Mouse (Mus musculus) mature B cell (primary cell): ENCODE results near the gene Fchsd2.

Experiments
- in situ Hi-C: fragments of 300-500 bp; cut with MboI; formaldehyde crosslinking; loops from 2 replicates; pipeline ENCODE4 v1.14.3; 2019

The Fchsd2 gene

DNA sequence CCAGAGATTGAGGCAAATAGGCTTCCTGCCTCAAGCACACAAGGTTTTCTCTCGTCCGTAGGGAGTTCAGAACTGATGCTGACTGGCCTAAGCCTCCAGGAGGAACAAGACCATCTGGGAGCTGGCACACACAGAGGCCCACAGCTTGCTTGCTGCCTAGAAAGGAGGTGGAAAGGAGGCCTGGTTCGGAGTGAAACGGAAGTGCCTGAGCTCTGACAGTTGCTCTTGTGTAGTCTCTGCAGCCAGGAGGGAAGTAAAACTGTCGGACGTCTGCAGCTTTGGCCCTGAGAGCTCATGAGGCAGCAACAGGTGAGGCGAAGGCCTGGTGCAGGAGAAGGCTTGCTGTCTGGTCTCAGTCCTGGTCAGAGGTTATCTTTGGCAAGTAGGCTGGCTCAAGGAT lies at the start of gene Fchsd2:
TSS of gene Fchsd2 (plus strand) at position 246 of the 400 bp plus-strand sequence.
- in situ Hi-C loops = no loop called here

DNA sequence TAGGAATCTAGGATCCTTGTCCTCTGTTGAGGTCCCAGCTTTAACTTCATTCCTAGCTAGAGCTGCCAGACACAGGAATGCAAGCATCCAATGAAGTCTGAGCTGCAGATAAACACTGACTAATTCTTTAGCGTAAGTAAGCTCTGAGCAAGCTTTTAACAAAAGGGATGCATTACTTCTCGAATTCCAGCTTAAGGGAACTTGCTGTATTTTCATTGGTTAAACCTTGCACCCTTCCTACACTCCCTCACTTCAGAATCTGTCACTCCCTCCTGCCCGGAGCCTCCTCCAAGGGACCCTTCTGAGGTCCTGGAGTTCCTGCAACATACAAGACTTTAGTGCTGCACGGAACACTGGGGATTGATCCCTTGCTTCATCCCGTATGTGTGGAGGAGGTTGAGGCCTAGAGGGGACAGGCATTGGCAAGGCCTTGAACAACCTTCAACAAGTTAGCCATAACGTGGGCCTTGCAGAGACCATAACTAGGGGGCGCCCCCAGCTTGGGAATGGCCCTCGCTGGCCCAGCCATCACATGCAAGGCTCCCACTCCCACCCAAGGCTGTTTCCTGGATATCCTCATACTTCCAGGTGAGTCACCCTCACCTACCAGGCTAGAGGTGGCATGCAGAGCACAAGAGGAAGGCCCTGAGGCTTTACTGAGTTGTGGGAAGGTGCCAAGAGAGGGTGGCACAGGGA lies 48.7 kb upstream of the Fchsd2 start:
- in situ Hi-C loops = no loop called here

DNA sequence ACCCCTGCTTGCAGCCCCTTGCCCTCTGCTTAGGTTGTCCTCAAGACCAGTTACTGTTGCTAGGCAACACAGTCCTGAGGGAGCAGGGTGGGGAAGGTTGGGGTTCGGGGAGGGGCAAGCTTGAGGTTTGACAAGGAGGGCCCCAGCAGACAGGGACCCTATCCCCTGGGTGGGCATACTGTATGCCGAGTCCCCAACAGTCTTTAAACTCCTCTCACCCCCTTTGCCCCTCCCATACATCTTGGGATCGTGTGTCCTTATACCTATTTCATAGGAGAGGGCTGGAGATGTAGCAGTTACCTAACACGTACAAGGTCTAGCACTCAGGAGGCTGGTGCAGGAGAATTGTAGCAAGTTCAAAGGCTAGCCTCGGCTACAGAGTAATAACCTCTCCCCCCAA lies 44.4 kb upstream of the Fchsd2 start:
- in situ Hi-C loops = no loop called here

DNA sequence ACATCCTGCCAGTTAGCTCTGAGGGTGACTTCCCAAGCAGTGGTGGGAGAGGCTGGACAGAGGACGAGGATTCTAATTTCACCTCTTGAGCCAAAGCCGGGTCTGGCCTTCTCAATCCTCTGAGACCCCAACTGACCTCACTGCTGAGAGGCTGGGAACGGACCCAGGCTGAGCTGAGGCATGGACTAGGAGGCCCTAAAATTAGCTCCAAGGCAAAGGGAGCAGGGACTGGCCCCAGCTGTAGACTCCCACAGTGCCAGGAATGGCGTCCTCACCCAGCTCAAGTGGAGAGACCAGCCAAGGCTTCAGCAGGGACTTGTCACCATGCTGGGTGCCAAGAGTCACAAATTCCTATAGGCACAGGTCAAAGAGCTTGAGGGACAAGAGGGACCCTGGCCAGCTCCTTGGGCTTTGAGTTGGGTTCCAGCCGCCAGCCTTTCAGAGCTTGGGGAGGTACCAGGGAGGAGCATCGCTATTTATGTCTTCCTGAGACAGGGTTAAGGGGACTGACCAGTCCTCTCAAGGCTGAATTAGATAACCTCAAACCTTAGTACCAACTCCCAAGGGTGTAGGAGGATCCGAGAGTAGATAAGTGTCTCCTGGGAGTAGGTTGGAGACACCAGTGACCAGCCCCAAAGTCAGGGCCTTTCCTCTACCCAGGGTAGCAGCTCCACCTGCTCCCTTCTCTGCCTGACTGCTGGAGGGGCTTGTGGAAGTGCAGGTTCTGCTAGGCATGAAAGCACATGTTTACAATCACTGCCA lies 43.2 kb upstream of the Fchsd2 start:
- in situ Hi-C loops = no loop called here

DNA sequence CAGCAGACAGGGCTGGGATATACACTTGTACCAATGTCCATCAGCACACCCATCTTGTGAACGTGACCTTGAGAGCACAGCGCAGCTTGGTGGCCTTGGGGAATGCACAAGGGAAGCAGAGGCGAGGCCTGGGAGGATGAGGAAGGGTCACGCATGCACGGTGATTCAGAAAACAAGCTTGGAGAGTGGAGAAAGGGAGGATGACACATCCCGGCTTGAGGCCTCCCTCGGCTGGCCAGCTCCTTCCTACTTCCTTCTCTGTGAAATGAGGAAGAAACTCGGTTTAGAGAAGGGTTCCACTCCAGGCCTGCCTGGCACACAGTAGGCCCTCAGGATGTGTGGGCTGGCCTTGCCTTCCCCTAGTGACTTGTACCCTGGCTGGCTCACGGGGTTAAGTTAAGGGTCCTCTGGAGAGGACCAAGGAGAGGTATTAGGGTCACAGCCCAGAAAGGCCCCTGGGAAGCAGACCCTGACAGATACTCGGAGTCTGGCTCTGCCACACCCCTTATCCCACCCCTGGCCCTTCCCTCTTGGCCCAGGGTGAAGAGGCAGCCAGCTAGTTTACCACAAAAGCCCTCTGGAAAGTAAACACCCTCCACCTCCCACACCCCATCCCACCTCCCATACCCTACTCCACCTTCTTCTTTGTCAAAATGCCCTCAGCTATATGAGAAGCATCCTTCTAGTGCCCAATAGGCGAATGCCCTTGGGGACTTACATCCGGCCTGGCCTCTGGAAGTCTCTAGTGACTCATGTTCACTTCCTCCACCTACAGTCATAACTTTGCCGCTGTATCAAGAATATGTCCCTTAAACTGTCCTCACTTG lies 41.7 kb upstream of the Fchsd2 start:
- in situ Hi-C loops = no loop called here

DNA sequence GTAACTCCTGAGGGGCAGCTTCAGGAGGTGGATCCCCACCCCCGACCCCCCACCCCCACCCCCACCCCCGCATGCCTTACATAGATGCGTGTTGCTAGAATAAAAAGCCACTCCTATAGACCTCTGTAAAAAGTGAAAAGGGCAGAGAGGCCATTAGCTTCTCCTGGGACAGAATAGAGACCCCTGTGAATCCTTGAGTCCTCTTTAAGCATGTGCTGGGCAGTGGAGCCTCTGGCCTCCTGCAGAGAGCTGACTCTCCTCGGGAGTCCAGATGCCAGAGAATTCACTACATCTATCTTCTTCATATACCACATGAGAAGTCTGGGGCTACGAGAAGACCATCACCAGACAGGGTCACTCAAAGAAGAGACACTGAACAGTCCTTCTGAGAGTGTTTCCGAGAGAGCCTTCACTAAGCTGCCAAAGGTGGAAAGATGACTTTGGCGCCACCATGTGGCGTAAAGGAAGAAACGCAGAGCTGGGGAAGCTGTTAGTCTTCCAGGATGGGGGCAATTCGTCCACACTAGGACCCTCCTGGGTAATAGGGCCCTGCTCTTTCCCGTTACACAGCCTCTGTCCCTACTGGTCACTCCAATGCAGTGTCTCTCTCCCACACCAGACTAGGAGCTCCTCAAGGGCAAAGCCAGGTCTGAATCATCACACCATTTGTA lies 41.0 kb upstream of the Fchsd2 start:
- in situ Hi-C loops = no loop called here

DNA sequence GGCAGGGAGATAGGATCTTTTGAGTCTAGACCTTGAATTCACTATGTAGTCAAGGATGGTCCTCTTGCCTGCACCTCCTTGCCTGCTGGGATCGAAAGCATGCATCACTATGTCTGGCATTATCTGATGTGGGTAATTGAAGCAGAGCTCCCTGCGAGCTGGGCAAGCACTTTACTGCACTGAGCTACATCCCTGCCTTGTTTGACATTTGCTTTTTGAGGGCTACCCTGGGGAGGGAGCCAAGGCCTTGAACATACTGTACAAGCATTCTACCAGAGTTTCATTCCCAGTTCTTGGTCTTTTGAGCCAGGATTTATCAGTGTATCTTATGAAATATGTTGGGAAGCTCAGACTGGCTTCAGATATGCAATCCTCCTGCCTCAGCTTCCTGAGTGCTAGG lies 39.5 kb upstream of the Fchsd2 start:
- in situ Hi-C loops = no loop called here

DNA sequence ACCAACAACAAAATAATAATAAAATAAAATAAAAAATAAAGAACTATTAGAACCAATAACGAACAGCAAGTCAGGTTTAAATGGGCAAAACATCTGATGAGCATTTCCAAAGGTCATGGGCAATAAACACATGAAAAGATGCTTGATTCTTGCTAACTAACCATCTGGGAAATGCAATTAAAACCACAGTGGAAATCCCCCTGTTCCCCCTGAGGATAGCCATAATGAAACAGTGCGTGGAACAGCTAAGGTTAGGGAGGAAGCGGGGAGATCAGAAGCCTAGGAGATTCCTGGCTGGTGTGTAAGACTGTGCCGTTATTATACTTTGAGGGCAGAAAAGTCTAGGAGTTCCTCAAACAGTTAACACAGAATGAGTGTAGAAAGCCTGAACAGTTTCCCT lies 35.4 kb upstream of the Fchsd2 start:
- in situ Hi-C loops = no loop called here

DNA sequence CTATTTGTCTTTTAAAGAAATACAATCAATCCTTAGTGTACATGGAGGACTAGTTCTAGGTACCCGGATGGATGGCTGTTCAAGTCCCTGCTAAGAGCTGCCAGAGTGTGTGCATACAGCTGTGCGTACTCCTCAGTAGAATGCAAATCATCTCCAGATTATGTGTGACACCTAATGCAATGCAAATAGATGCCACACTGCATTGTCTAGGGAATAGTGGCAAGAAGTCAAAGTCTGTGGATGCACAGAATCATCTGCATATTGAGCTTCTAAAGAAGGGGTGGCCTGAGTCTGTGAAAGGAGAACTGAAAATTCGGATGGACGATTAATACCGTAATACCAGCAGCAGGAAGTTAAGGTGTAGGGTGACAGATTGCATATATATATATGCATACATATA lies 33.5 kb upstream of the Fchsd2 start:
- in situ Hi-C loops = no loop called here

DNA sequence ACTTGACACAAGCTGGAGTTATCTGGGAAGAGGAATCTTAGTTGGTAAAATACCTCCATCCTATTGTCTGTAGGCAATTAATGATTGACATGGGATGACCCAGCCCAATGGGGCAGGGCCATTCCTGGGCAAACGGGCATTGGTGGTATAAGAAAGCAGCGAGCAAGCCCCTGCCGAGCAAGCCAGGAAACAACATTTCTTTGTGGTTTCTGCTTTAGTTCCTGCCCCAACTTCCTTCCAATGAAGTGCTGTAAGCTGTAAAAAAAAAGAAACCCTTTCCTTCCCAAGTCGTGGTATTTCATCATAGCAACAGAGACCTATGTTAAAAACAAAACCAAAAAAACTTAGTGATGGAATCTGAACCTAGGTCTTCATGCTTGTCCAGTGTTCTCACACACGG lies 32.2 kb upstream of the Fchsd2 start:
- in situ Hi-C loops = no loop called here

DNA sequence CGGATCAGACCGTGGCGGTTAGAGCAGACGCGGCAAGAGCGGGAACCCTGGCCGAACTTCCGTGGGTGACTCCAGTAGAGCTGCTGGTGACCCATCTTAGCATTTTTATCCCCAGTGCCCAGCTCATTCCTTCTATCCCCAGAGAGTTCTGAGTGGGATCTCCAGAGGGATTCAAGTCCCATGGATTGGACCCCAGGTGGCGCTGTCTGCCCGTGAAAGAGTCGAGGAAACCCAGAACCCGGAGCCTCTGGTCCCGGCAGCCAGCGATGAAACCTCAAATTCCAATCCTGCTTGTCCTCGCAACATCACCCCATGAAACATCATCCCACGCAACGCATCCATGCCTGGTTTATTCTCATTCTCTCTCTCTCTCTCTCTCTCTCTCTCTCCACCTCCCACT lies 31.3 kb upstream of the Fchsd2 start:
- in situ Hi-C loops = no loop called here

DNA sequence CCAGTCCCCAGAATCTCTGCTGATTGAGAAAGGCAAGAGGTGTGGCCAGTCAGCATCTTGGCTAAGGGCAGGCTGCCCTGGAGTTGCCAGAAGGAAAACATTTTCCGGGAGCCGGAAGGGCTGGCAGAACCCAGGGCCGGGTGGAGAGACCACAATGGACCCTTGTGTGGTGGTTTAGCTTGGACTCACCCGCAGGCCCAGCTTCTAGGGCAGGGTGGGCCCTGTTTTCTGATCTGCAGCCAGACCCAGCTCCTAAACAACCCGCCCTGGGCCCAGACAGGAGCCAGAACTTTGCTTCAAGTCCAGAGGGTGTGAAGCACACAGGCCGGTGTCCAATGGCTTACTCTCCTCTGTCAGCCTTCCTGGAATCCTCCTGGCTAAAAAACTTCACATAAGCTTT lies 30.4 kb upstream of the Fchsd2 start:
- in situ Hi-C loops = no loop called here

DNA sequence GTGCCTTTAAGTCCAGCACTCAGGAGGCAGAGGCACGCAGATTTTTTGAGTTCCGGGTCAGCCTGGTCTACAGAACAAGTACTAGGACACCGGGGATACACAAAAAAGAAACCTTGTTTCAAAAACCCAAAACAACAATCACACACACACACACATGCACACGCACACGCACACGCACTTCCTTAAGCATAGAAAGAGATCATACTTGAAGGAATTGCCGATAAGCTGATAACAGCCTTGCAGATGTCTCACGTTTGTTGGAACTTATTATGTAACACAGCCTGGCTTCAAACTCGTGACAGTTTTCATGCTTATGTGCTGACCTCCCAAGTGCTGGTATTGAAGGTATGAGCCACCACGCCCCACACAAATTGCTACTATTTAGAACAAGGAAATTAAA lies 29.1 kb upstream of the Fchsd2 start:
- in situ Hi-C loops = no loop called here

DNA sequence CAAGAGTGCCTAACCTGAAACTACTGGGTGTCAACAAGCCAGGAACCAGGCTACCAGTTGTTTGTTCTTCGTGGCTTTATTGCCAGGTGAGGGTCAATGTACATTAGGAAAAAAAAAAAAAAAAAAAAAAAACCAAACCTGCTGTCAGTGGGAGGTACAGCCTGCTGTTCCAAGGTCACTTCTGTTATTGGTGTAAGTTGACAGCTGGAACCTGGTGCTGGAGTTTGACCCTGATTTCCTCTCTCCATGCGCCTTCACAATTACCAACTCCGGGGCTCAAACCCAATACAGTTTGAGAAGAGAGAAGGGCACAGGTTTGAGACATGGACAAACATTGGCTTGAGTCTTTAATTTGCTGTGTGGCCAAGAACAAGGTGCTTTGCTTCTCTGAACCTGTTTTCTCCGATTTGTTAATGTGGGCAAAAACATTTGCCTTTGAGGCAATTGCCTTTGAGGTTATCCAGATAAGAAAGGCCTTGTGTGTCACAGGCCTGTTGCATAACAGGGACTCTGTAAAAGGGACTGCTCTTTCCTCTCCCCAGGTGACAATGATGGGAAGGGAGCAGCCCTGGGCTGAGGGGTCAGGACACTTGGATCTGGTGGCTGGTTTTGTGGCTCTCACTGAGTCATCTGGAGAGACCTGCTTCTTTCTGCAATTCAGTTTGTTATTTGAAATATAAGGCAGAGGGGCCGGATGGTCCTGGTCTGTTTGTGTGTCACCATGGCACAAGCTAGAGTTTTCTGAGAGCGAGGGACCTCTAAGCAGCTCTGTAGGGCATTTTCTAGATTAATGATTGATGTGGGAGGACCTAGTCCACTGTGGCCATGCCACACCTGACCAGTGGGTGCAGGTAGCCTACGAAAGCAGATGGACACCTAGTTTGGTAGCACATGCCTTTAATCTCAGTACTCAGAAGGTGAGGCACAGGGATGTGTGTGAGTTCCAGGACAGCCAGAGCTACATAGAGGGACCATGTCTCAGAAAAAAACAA lies 27.7 kb upstream of the Fchsd2 start:
- in situ Hi-C loops = no loop called here

DNA sequence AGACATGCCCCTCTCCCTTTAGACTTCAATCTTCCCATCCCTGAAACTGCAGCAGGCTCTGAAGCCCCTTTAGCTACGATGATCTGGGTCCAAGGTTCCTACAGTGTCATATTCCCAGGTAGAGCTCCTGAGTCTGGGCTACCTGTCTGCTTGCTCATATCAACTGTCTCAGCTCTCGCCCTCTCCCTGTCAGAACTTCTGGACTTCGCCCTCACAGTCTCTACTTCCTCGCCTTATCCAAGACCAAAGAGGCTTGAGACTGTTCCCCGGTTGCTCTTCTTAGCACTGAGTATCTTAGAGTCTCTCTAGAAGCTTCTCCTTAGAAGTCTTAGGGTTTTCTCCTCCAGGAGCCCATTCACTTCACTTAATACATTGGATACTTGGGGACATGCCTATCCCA lies 26.7 kb upstream of the Fchsd2 start:
- in situ Hi-C loops = no loop called here

DNA sequence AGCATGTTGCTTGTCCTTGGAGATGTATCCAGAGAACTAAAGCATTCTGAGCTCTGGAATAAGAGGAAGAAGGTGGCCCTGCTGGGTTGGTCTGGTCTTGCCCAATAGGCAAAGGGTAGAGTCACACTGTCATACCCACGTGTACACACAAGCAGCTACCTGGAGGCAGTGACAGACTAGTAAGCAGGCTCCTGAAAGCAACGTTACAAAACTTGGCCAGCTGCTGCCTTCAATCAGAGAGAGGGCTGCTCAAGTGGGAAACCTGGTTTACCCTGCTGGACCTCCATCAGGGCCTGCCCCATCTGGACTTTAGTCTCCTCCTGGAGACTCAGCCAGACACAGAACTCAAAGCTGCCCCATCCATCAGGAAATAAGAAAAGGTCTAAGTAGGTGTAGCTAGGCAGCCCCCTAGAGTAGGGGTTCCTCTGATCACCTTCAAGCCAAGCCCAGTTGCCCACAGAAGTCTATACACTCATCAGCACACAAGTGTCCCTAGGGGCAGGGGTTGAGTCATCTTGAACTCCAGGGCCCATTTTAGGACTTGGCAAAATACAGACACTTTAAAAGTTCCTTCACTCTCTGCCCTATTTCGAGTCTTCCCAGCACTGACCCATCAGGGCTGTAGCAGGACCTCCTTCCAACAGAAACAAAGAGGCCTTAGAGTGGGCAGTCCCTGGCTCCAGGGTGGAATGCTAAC lies 25.9 kb upstream of the Fchsd2 start:
- in situ Hi-C loops = no loop called here

DNA sequence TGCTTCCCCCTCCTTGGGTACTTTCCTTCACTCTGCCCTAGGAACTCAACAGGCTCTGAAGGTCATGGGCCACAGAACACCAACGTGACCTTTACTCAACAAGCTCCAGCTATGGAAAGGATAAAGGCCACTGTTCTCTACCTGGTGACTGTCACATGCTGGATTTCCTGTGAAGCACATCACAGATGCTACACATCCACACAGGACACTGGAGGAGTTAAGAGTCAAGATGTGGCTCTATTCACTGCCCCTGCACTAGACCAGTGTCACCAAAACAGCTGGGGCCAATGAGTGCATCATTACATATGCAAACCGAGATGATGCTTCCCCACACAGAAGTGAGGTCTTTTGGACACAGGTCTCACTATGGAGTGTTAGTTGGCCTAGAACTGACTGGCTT lies 25.1 kb upstream of the Fchsd2 start:
- in situ Hi-C loops = no loop called here

DNA sequence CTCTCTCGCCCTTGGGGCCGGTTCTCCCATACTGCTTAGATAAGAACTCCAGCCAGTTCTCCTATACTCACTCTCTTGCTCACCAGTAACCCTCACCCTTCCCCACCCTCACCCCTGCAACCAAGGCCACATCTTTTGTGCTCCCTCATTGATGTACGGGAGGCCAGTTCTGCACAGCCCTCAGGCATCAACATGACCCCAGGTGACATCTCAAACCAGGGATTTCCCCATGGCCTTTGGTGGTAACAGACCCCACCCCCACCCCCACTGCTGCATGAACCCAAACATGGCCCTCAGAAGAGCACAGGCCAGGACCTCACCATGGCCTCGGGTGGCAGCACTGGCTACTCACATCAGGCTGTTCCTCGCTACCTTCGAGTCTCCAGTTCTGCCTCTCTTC lies 23.4 kb upstream of the Fchsd2 start:
- in situ Hi-C loops = no loop called here

DNA sequence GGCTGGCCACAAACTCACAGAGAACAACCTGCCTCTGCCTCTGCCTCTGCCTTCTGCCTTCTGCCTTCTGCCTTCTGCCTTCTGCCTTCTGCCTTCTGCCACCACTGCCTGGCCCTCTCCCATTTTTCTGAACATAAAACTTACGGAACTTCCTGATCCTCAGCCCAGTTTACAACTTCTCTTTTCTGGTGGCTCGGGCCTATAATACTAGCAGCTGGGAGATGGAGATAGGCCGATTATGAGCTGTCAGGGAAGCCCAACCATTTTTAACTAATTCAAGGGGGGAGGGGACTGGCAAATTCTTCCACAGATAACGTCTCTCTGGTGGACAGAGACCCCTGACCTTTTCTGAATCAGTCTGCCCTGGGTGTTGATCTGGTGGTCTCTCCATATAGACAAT lies 22.3 kb upstream of the Fchsd2 start:
- in situ Hi-C loops = no loop called here

DNA sequence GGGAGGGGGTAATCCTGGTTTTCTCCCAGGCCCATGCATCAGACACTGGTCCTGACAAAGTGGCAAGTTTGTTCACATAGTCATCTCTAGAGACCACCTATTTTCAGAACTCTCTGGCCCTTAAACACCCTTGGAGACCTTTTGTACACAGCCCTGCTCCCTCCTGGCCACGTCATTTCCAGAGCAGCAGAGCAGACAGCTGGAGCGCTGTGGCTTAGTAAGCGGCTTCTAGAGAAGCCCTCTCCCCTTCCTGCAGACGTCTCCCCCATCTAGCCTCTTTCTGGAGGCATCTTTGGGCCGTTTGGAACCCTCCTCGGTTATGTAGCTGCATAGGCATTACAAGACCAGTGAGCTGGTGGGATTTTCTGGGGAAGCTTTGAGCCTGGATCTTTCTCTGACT lies 21.6 kb upstream of the Fchsd2 start:
- in situ Hi-C loops = no loop called here
